Mouse (Mus musculus) myocyte (in vitro differentiated cells): ENCODE measurements at regions not wholly inside any gene's neighbourhood (a gene's known extent, or its start where the extent isn't known, plus 50 kb on each side); places are given as distances from the start of the nearest gene placed in this dataset.

Experiments used
- CEBPB ChIP-seq: IDR thresholded peaks from 2 replicates; pipeline ENCODE4 v1.6.1; 2011; ENCODE audit warnings: mild to moderate bottlenecking, moderate library complexity; ENCODE audit not compliant: poor library complexity, insufficient read depth, severe bottlenecking
- MYOG ChIP-seq, 3 experiments: IDR thresholded peaks; one replicate each; pipeline ENCODE4 v1.6.1; 2011; ENCODE audit warnings: control low read depth in 2 of 3, low read depth in 2 of 3, mild to moderate bottlenecking in 2 of 3; ENCODE audit not compliant: insufficient read length in 2 of 3, control insufficient read depth in 1 of 3, insufficient read depth in 1 of 3
- POLR2A ChIP-seq: IDR thresholded peaks from one replicate; pipeline ENCODE4 v1.6.1; 2011; ENCODE audit warnings: low read depth, mild to moderate bottlenecking, control low read depth, moderate library complexity; ENCODE audit not compliant: insufficient read length
- TCF12 ChIP-seq: IDR thresholded peaks from one replicate; pipeline ENCODE4 v1.6.1; 2011; ENCODE audit warnings: mild to moderate bottlenecking, control low read depth; ENCODE audit not compliant: poor library complexity, insufficient read depth, severe bottlenecking

DNA sequence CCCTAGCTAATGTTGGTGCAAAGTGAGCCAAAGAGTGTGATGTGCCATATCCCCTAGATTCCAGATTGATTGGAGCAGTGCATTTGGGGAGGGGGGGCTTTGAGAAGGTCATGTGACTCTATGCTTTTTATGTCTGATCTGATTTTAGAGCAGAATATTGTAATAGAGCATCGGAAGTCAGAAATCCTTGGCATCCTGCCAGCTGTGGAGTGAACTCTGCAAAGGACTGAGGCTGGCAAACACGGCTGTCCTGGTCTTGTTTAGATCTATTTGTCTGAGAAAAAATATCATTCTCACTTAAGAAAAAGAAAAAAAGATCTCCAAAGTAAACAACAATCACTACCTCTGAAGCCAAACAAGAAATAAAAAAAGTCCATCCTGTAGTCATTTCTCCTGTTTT, 530.8 kb upstream of the Klhl29 start:
- TF ChIP-seq MYOG (IDR thresholded peaks at IDR 0.05; ENCODE audit: control insufficient read depth in 1 of 3, insufficient read depth in 1 of 3, insufficient read length in 2 of 3, low read depth in 2 of 3), result no peak
- TF ChIP-seq POLR2A, result no peak
- no peak for TF ChIP-seq CEBPB
- TF ChIP-seq TCF12, result no peak
